Mouse (Mus musculus) liver, postnatal 0 days (tissue): ENCODE measurements at regions not wholly inside any gene's neighbourhood (a gene's known extent, or its start where the extent isn't known, plus 50 kb on each side); places are given as distances from the start of the nearest gene placed in this dataset.

Experiments
- CTCF ChIP-seq: sonication (generic); IDR thresholded peaks from 2 replicates; pipeline ENCODE4 v1.5.1; 2016; ENCODE audit warnings: antibody characterized with exemption, low read depth
- EP300 ChIP-seq: IDR thresholded peaks from 2 replicates; pipeline ENCODE4 v1.6.1; 2016; ENCODE audit warnings: antibody characterized with exemption, low read depth, mild to moderate bottlenecking

GRCm38 (mm10) chr4:105906411-105906810 lies 116.7 kb downstream of the Gm12728 start:
- TF ChIP-seq CTCF (no peak), EP300 (no peak)
